Mouse (Mus musculus): Measurements from ENCODE around the gene Olfr982.

Gene Olfr982

GRCm38 (mm10) chr9:40073529-40073928, at the start of gene Olfr982:
Gene Olfr982, plus strand, starts transcription at chr9:40073829.
- no peak for DNase-seq

- no peak for DNase-seq
Measured at GRCm38 (mm10) chr9:40050138-40050537, 23.5 kb upstream of the Olfr982 start.

GRCm38 (mm10) chr9:40093495-40093894, 19.9 kb downstream of the Olfr982 start, which contains the start of gene Olfr983:
Gene Olfr983, minus strand, starts transcription at chr9:40093595.
- DNase-seq: no peak

DNA sequence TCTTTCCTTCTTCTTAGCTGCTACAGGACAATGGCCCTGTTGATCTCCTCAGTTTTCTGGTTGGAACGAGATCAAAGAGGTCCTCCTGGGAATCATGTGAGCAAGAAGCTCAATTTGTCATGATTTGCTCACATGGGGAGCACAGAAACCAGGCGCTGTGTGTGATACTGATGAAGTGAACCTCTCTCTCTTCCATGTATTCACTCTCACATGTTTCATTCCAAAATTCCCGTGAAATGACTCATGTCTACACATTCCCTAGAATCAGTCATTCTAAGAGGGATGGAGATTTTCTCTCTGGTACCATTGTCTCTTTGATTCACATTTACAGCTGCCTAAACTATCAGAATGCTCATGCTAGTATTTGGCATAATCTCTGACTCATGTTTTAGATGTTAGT, 21.1 kb downstream of the Olfr982 start:
- DNase-seq: no peak

DNA sequence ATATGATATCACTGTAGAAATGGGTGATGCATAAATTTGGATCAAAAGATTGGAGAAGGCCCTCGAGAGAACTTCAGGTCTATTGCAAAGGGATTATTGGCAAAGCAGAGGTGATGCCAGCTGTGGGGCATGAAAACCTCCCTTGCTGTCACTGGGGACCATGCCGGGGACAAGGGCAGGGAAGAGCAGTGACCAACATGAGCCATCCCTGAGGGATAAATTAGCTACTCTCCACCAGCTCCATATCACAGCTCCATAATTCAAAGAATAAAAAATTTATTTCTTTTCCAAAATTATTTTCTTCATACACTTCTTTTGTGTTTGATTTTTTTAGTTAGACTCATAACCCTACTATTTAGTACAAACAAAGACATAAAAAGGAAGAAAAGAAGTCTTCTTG, 40.5 kb downstream of the Olfr982 start, which contains the start of gene Olfr984:
Olfr984 (minus strand) TSS at position 101 of the 400 bp plus-strand sequence.
- DNase-seq: no peak

DNA sequence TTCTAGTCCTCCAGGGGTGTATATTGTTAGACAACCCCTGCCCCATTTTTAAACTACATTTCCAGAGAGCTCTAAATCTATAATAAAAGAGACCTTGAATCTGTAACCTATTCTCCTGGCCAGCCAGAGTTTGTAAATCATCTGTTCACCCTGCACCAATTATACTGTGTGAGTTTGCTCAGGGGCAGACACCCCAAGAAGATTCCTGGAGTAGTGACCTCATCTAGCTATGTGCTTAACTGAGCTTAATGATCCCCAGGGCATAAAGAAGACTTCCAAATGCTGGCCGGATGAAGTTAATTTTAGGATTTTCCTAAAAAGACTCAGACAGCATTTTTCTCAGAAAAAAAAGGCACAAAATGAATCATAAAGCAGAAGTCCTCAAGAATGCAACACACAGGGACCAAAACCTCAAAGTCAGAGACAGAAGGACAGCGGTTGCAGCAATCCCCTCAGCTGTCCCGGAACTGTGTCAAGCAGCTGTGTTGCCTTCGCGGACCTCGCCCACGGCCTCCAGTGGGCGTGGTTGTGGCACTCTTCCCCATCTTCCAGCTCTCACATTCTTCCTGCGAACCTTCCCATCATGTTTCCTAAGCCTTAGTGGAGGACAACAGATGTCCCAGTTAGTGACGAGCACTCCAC, 43.1 kb downstream of the Olfr982 start:
- no peak for DNase-seq

DNA sequence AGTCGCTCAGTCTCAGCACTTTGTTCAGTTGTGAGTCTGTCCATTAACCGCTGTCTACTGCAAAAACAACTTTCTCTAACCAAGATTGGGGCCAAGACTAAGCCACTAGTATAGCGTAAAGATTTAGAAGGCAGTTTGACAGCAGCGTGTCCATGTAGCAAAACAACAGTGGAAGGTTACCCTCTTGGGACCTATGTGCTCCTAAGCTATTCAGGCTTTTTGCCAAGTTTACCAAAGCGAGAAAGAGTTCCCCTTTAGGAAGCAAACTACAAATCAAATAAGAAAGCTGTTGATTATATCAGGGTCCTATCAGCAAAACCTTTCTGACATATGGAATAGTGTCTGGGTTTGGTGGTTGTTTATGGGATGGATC, 43.6 kb downstream of the Olfr982 start:
- DNase-seq: no peak

All from cerebellum, adult 8-10 months (tissue).